Mouse (Mus musculus): ENCODE results near the gene Elovl5. TPM values are rescaled to one million over a fixed set of nuclear protein-coding genes. Genes with fewer than 3 reads are reported as not detected.
A peak's percentile ranks its signal among the peaks of the same experiment; 100 is the strongest.

The Elovl5 gene
- polyA plus RNA-seq (2011; ENCODE audit: insufficient read depth, insufficient read length, low read depth, missing spikeins) = 113 and 115 TPM in 2 replicates

GRCm38 (mm10) chr9:77917074-77917621, at the start of gene Elovl5:
Gene Elovl5 (plus strand): TSS chr9:77917364.
- no peaks in the 10 kb centered on the region for H3K36me3 ChIP-seq (ENCODE audit: control insufficient read depth, insufficient read depth, low read length, poor library complexity, severe bottlenecking)

GRCm38 (mm10) chr9:77891501-77891900, 25.7 kb upstream of the Elovl5 start:
- Histone ChIP-seq H3K9ac (ENCODE audit: low read depth, poor library complexity, severe bottlenecking) (no peak overlapping the region), H3K36me3 (ENCODE audit: control insufficient read depth, insufficient read depth, low read length, poor library complexity, severe bottlenecking) (no peaks in the 10 kb centered on the region), H3K4me1 (ENCODE audit: control insufficient read depth, insufficient read depth, low read length) (no peaks in the 10 kb centered on the region), H3K9me3 (replicated peaks; ENCODE audit: control insufficient read depth, insufficient read depth, low read length, poor library complexity, severe bottlenecking) (0 out of 2 replicates have a peak, but pooled peaks cover 2% of the 10 kb centered on the region), H3K27me3 (ENCODE audit: control insufficient read depth, insufficient read depth, low read length, poor library complexity, severe bottlenecking) (no peaks in the 10 kb centered on the region), H3K4me3 (ENCODE audit: low read depth, low read length) (no peak overlapping the region), H3K27ac (ENCODE audit: insufficient read depth, low read length) (no peak overlapping the region)
- no peak for TF ChIP-seq POLR2A (IDR thresholded peaks at IDR 0.05; ENCODE audit: insufficient read depth, low read length)
- no peak for TF ChIP-seq CTCF (IDR thresholded peaks at IDR 0.05; ENCODE audit: low read depth, low read length)
- no peak for TF ChIP-seq EP300 (IDR thresholded peaks at IDR 0.05; ENCODE audit: insufficient read depth, low read depth, low read length)

More at GRCm38 (mm10) chr9:77917074-77917621, at the start of gene Elovl5:
- Histone ChIP-seq H3K9me3 (replicated peaks; ENCODE audit: control insufficient read depth, insufficient read depth, low read length, poor library complexity, severe bottlenecking) (no peaks in the 10 kb centered on the region), H3K27me3 (ENCODE audit: control insufficient read depth, insufficient read depth, low read length, poor library complexity, severe bottlenecking) (no peaks in the 10 kb centered on the region), H3K27ac (ENCODE audit: insufficient read depth, low read length) (peak within 1 kb of the TSS; percentile 47; the same call in 1 of the 2 replicates), H3K9ac (ENCODE audit: low read depth, poor library complexity, severe bottlenecking) (peak within 1 kb of the TSS; percentile 58), H3K4me1 (ENCODE audit: control insufficient read depth, insufficient read depth, low read length) (no peaks in the 10 kb centered on the region), H3K4me3 (ENCODE audit: low read depth, low read length) (peak within 1 kb of the TSS; percentile 79)
- TF ChIP-seq CTCF (IDR thresholded peaks at IDR 0.05; ENCODE audit: low read depth, low read length) (no peak), POLR2A (IDR thresholded peaks at IDR 0.05; ENCODE audit: insufficient read depth, low read length) (no peak), EP300 (IDR thresholded peaks at IDR 0.05; ENCODE audit: insufficient read depth, low read depth, low read length) (no peak)

DNA sequence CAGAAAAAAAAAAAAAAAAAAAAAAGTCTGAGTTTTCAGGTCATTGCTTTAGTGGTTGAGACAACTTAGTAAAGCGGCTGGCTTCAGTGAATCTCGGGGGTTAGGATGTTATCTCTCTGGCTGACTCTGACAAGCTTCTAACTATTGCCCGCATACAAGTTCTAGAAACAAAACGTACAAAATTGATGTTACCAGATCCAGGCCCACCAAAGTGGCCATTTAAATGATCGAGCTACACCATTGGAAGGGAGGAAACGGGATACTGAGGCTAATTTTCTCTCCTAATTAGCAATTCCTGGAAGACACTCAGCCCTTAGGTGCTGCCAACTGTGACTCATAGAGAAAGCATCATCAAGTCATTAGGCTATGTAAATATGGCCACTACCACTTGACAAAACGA, 18.6 kb upstream of the Elovl5 start:
- no peaks in the 10 kb centered on the region for H3K4me1 ChIP-seq (ENCODE audit: control insufficient read depth, insufficient read depth, low read length)
- TF ChIP-seq CTCF (IDR thresholded peaks at IDR 0.05; ENCODE audit: low read depth, low read length) (no peak), EP300 (IDR thresholded peaks at IDR 0.05; ENCODE audit: insufficient read depth, low read depth, low read length) (no peak), POLR2A (IDR thresholded peaks at IDR 0.05; ENCODE audit: insufficient read depth, low read length) (no peak)
- no peak overlapping the region for H3K4me3 ChIP-seq (ENCODE audit: low read depth, low read length)
- H3K9me3 ChIP-seq (replicated peaks; ENCODE audit: control insufficient read depth, insufficient read depth, low read length, poor library complexity, severe bottlenecking) = no peaks in the 10 kb centered on the region
- no peak overlapping the region for H3K9ac ChIP-seq (ENCODE audit: low read depth, poor library complexity, severe bottlenecking)
- H3K36me3 ChIP-seq (ENCODE audit: control insufficient read depth, insufficient read depth, low read length, poor library complexity, severe bottlenecking) = no peaks in the 10 kb centered on the region
- H3K27ac ChIP-seq (ENCODE audit: insufficient read depth, low read length) = no peak overlapping the region
- no peaks in the 10 kb centered on the region for H3K27me3 ChIP-seq (ENCODE audit: control insufficient read depth, insufficient read depth, low read length, poor library complexity, severe bottlenecking)

- Histone ChIP-seq H3K9me3 (replicated peaks; ENCODE audit: control insufficient read depth, insufficient read depth, low read length, poor library complexity, severe bottlenecking) (no peaks in the 10 kb centered on the region), H3K27me3 (ENCODE audit: control insufficient read depth, insufficient read depth, low read length, poor library complexity, severe bottlenecking) (no peaks in the 10 kb centered on the region), H3K27ac (ENCODE audit: insufficient read depth, low read length) (no peak overlapping the region), H3K36me3 (ENCODE audit: control insufficient read depth, insufficient read depth, low read length, poor library complexity, severe bottlenecking) (no peaks in the 10 kb centered on the region), H3K4me3 (ENCODE audit: low read depth, low read length) (no peak overlapping the region), H3K4me1 (ENCODE audit: control insufficient read depth, insufficient read depth, low read length) (no peaks in the 10 kb centered on the region), H3K9ac (ENCODE audit: low read depth, poor library complexity, severe bottlenecking) (no peak overlapping the region)
- no peak for TF ChIP-seq EP300 (IDR thresholded peaks at IDR 0.05; ENCODE audit: insufficient read depth, low read depth, low read length)
- no peak for TF ChIP-seq CTCF (IDR thresholded peaks at IDR 0.05; ENCODE audit: low read depth, low read length)
- TF ChIP-seq POLR2A (IDR thresholded peaks at IDR 0.05; ENCODE audit: insufficient read depth, low read length) = no peak
Observed at GRCm38 (mm10) chr9:77904133-77904532, 13.0 kb upstream of the Elovl5 start.

- Histone ChIP-seq H3K9me3 (replicated peaks; ENCODE audit: control insufficient read depth, insufficient read depth, low read length, poor library complexity, severe bottlenecking) (no peaks in the 10 kb centered on the region), H3K9ac (ENCODE audit: low read depth, poor library complexity, severe bottlenecking) (peak overlapping the region; percentile 86), H3K36me3 (ENCODE audit: control insufficient read depth, insufficient read depth, low read length, poor library complexity, severe bottlenecking) (no peaks in the 10 kb centered on the region), H3K4me3 (ENCODE audit: low read depth, low read length) (peak overlapping the region; percentile 21; the same call in 1 of the 2 replicates), H3K4me1 (ENCODE audit: control insufficient read depth, insufficient read depth, low read length) (peaks cover 2% of the 10 kb centered on the region), H3K27ac (ENCODE audit: insufficient read depth, low read length) (no peak overlapping the region), H3K27me3 (ENCODE audit: control insufficient read depth, insufficient read depth, low read length, poor library complexity, severe bottlenecking) (no peaks in the 10 kb centered on the region)
- TF ChIP-seq EP300 (IDR thresholded peaks at IDR 0.05; ENCODE audit: insufficient read depth, low read depth, low read length) = no peak
- no peak for TF ChIP-seq POLR2A (IDR thresholded peaks at IDR 0.05; ENCODE audit: insufficient read depth, low read length)
- no peak for TF ChIP-seq CTCF (IDR thresholded peaks at IDR 0.05; ENCODE audit: low read depth, low read length)
Observed at GRCm38 (mm10) chr9:77909572-77910269, 7.4 kb upstream of the Elovl5 start.

All from ES-Bruce4 (cell line).